Mouse (Mus musculus): ENCODE results near the gene Map4k3. TPM values are rescaled to one million over a fixed set of nuclear protein-coding genes. Genes with fewer than 3 reads are reported as not detected.

Gene Map4k3
- polyA plus RNA-seq, 1 experiment: 52.5 TPM

- Histone ChIP-seq H3K9ac (ENCODE audit: low read depth, poor library complexity, severe bottlenecking) (no peak overlapping the region), H3K4me3 (ENCODE audit: low read depth, low read length) (no peak overlapping the region), H3K36me3 (ENCODE audit: control insufficient read depth, insufficient read depth, low read length, poor library complexity, severe bottlenecking) (no peaks in the 10 kb centered on the region), H3K4me1 (ENCODE audit: control insufficient read depth, insufficient read depth, low read length) (no peaks in the 10 kb centered on the region), H3K27me3 (ENCODE audit: control insufficient read depth, insufficient read depth, low read length, poor library complexity, severe bottlenecking) (no peaks in the 10 kb centered on the region), H3K9me3 (replicated peaks; ENCODE audit: control insufficient read depth, insufficient read depth, low read length, poor library complexity, severe bottlenecking) (no peaks in the 10 kb centered on the region), H3K27ac (ENCODE audit: insufficient read depth, low read length) (no peak overlapping the region)
- TF ChIP-seq CTCF (IDR thresholded peaks at IDR 0.05; ENCODE audit: low read depth, low read length) (no peak), POLR2A (IDR thresholded peaks at IDR 0.05; ENCODE audit: insufficient read depth, low read length) (no peak), EP300 (IDR thresholded peaks at IDR 0.05; ENCODE audit: insufficient read depth, low read depth, low read length) (no peak)
Observed at GRCm38 (mm10) chr17:80723092-80723491, 5.2 kb downstream of the Map4k3 start.

GRCm38 (mm10) chr17:80721670-80722069 is 6.6 kb downstream of the Map4k3 start:
- Histone ChIP-seq H3K4me1 (ENCODE audit: control insufficient read depth, insufficient read depth, low read length) (no peaks in the 10 kb centered on the region), H3K27ac (ENCODE audit: insufficient read depth, low read length) (no peak overlapping the region), H3K4me3 (ENCODE audit: low read depth, low read length) (no peak overlapping the region), H3K27me3 (ENCODE audit: control insufficient read depth, insufficient read depth, low read length, poor library complexity, severe bottlenecking) (no peaks in the 10 kb centered on the region), H3K9ac (ENCODE audit: low read depth, poor library complexity, severe bottlenecking) (no peak overlapping the region), H3K36me3 (ENCODE audit: control insufficient read depth, insufficient read depth, low read length, poor library complexity, severe bottlenecking) (no peaks in the 10 kb centered on the region), H3K9me3 (replicated peaks; ENCODE audit: control insufficient read depth, insufficient read depth, low read length, poor library complexity, severe bottlenecking) (no peaks in the 10 kb centered on the region)
- no peak for TF ChIP-seq POLR2A (IDR thresholded peaks at IDR 0.05; ENCODE audit: insufficient read depth, low read length)
- TF ChIP-seq CTCF (IDR thresholded peaks at IDR 0.05; ENCODE audit: low read depth, low read length): no peak
- TF ChIP-seq EP300 (IDR thresholded peaks at IDR 0.05; ENCODE audit: insufficient read depth, low read depth, low read length): no peak

GRCm38 (mm10) chr17:80719309-80719708 is 9.0 kb downstream of the Map4k3 start:
- TF ChIP-seq CTCF (IDR thresholded peaks at IDR 0.05; ENCODE audit: low read depth, low read length): no peak
- no peak for TF ChIP-seq EP300 (IDR thresholded peaks at IDR 0.05; ENCODE audit: insufficient read depth, low read depth, low read length)
- TF ChIP-seq POLR2A (IDR thresholded peaks at IDR 0.05; ENCODE audit: insufficient read depth, low read length): no peak
- no peak overlapping the region for H3K4me3 ChIP-seq (ENCODE audit: low read depth, low read length)
- H3K9me3 ChIP-seq (replicated peaks; ENCODE audit: control insufficient read depth, insufficient read depth, low read length, poor library complexity, severe bottlenecking): no peaks in the 10 kb centered on the region
- no peak overlapping the region for H3K27ac ChIP-seq (ENCODE audit: insufficient read depth, low read length)
- no peaks in the 10 kb centered on the region for H3K27me3 ChIP-seq (ENCODE audit: control insufficient read depth, insufficient read depth, low read length, poor library complexity, severe bottlenecking)
- peaks cover 2% of the 10 kb centered on the region for H3K4me1 ChIP-seq (ENCODE audit: control insufficient read depth, insufficient read depth, low read length)
- no peaks in the 10 kb centered on the region for H3K36me3 ChIP-seq (ENCODE audit: control insufficient read depth, insufficient read depth, low read length, poor library complexity, severe bottlenecking)
- no peak overlapping the region for H3K9ac ChIP-seq (ENCODE audit: low read depth, poor library complexity, severe bottlenecking)

- Histone ChIP-seq H3K4me1 (ENCODE audit: control insufficient read depth, insufficient read depth, low read length) (peaks cover 4% of the 10 kb centered on the region), H3K27ac (ENCODE audit: insufficient read depth, low read length) (no peak overlapping the region), H3K9ac (ENCODE audit: low read depth, poor library complexity, severe bottlenecking) (no peak overlapping the region), H3K27me3 (ENCODE audit: control insufficient read depth, insufficient read depth, low read length, poor library complexity, severe bottlenecking) (no peaks in the 10 kb centered on the region), H3K36me3 (ENCODE audit: control insufficient read depth, insufficient read depth, low read length, poor library complexity, severe bottlenecking) (no peaks in the 10 kb centered on the region), H3K9me3 (replicated peaks; ENCODE audit: control insufficient read depth, insufficient read depth, low read length, poor library complexity, severe bottlenecking) (no peaks in the 10 kb centered on the region), H3K4me3 (ENCODE audit: low read depth, low read length) (no peak overlapping the region)
- TF ChIP-seq EP300 (IDR thresholded peaks at IDR 0.05; ENCODE audit: insufficient read depth, low read depth, low read length): no peak
- no peak for TF ChIP-seq CTCF (IDR thresholded peaks at IDR 0.05; ENCODE audit: low read depth, low read length)
- TF ChIP-seq POLR2A (IDR thresholded peaks at IDR 0.05; ENCODE audit: insufficient read depth, low read length): no peak
Observed at GRCm38 (mm10) chr17:80718243-80718642, 10.0 kb downstream of the Map4k3 start.

- Histone ChIP-seq H3K4me1 (ENCODE audit: control insufficient read depth, insufficient read depth, low read length) (peaks cover 7% of the 10 kb centered on the region), H3K36me3 (ENCODE audit: control insufficient read depth, insufficient read depth, low read length, poor library complexity, severe bottlenecking) (no peaks in the 10 kb centered on the region), H3K9me3 (replicated peaks; ENCODE audit: control insufficient read depth, insufficient read depth, low read length, poor library complexity, severe bottlenecking) (no peaks in the 10 kb centered on the region), H3K9ac (ENCODE audit: low read depth, poor library complexity, severe bottlenecking) (no peak overlapping the region), H3K27me3 (ENCODE audit: control insufficient read depth, insufficient read depth, low read length, poor library complexity, severe bottlenecking) (no peaks in the 10 kb centered on the region), H3K27ac (ENCODE audit: insufficient read depth, low read length) (no peak overlapping the region), H3K4me3 (ENCODE audit: low read depth, low read length) (no peak overlapping the region)
- no peak for TF ChIP-seq EP300 (IDR thresholded peaks at IDR 0.05; ENCODE audit: insufficient read depth, low read depth, low read length)
- TF ChIP-seq POLR2A (IDR thresholded peaks at IDR 0.05; ENCODE audit: insufficient read depth, low read length): no peak
- TF ChIP-seq CTCF (IDR thresholded peaks at IDR 0.05; ENCODE audit: low read depth, low read length): no peak
Observed at GRCm38 (mm10) chr17:80713588-80713987, 14.7 kb downstream of the Map4k3 start.

- Histone ChIP-seq H3K36me3 (ENCODE audit: control insufficient read depth, insufficient read depth, low read length, poor library complexity, severe bottlenecking) (no peaks in the 10 kb centered on the region), H3K9ac (ENCODE audit: low read depth, poor library complexity, severe bottlenecking) (no peak overlapping the region), H3K4me3 (ENCODE audit: low read depth, low read length) (0 out of 2 replicates have a peak overlapping the region, but pooled peaks have one; percentile 5), H3K27me3 (ENCODE audit: control insufficient read depth, insufficient read depth, low read length, poor library complexity, severe bottlenecking) (no peaks in the 10 kb centered on the region), H3K9me3 (replicated peaks; ENCODE audit: control insufficient read depth, insufficient read depth, low read length, poor library complexity, severe bottlenecking) (no peaks in the 10 kb centered on the region), H3K4me1 (ENCODE audit: control insufficient read depth, insufficient read depth, low read length) (peaks cover 5% of the 10 kb centered on the region), H3K27ac (ENCODE audit: insufficient read depth, low read length) (no peak overlapping the region)
- TF ChIP-seq POLR2A (IDR thresholded peaks at IDR 0.05; ENCODE audit: insufficient read depth, low read length) (no peak), CTCF (IDR thresholded peaks at IDR 0.05; ENCODE audit: low read depth, low read length) (no peak), EP300 (IDR thresholded peaks at IDR 0.05; ENCODE audit: insufficient read depth, low read depth, low read length) (no peak)
Observed at GRCm38 (mm10) chr17:80709921-80710838, 18.1 kb downstream of the Map4k3 start.

All from ES-Bruce4 (cell line).